Mouse (Mus musculus) splenic B cell, adult 2 months (primary cell): ENCODE results near the gene Mpst.

ENCODE experiments used
- DNase-seq: peaks from one replicate; pipeline ENCODE4 v3.0.0-alpha.2; 2011; ENCODE audit warnings: low read depth, low spot score
- H3K27me3 ChIP-seq: 2 replicates; pipeline ENCODE4 v1.6.1; 2012; ENCODE audit warnings: mild to moderate bottlenecking, low read length, moderate library complexity, mixed read lengths; ENCODE audit not compliant: control insufficient read depth, poor library complexity, insufficient read depth, severe bottlenecking
- H3K36me3 ChIP-seq: 2 replicates; pipeline ENCODE4 v1.6.1; 2012; ENCODE audit warnings: mild to moderate bottlenecking, low read length, moderate library complexity, mixed read lengths; ENCODE audit not compliant: control insufficient read depth, poor library complexity, insufficient read depth, severe bottlenecking

Gene Mpst

DNA sequence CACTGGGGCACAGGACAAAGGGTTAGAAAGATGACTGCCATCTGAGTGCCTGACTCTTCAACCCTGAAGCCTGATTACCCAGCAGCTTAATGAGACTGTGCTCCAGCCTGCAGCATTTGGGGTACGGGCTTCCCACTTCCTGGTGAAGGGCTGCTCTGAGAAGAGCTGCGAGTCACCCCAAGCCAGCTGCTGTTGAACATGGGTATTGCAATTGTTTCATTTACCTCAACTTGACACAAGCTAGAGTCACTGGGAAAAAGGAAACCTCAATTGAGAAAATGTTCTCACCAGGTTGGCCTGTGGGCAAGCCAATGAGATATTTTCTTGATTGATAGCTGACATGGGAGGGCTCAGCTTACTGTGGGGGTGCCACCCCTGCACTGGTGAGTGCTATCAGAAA is 56.8 kb downstream of the Mpst start:
- H3K27me3 ChIP-seq = no peaks in the 10 kb centered on the region
- DNase-seq = no peak
- H3K36me3 ChIP-seq = no peaks in the 10 kb centered on the region
